Mouse (Mus musculus) midbrain, embryonic 15.5 days (tissue): ENCODE results near the gene Ctsk. TPM values are rescaled to one million over a fixed set of nuclear protein-coding genes. Genes with fewer than 3 reads are reported as not detected.

Experiments used
- ATAC-seq: fragments of 200-750 bp; cut with Nextera tagmentation; replicated peaks from 2 replicates; pipeline ENCODE4 v1.8.0; 2017; ENCODE audit warnings: moderate TSS enrichment
- H3K27ac ChIP-seq: fragments of 300-500 bp; sonication (generic); 2 replicates; pipeline ENCODE4 v1.5.1; 2015; ENCODE audit warnings: mild to moderate bottlenecking, inconsistent platforms
- H3K27me3 ChIP-seq: fragments of 300-500 bp; sonication (generic); replicated peaks from 2 replicates; pipeline ENCODE4 v1.6.1; 2015; ENCODE audit warnings: inconsistent platforms
- H3K36me3 ChIP-seq: fragments of 300-500 bp; sonication (generic); replicated peaks from 2 replicates; pipeline ENCODE4 v1.6.1; 2015; ENCODE audit warnings: inconsistent platforms
- H3K4me1 ChIP-seq: fragments of 300-500 bp; sonication (generic); 2 replicates; pipeline ENCODE4 v1.6.1; 2015; ENCODE audit warnings: inconsistent platforms
- H3K4me2 ChIP-seq: fragments of 300-500 bp; sonication (generic); 2 replicates; pipeline ENCODE4 v1.6.1; 2015; ENCODE audit warnings: inconsistent platforms, mild to moderate bottlenecking, moderate library complexity
- H3K4me3 ChIP-seq: fragments of 300-500 bp; sonication (generic); 2 replicates; pipeline ENCODE4 v1.5.1; 2015; ENCODE audit warnings: mild to moderate bottlenecking, inconsistent platforms
- H3K9ac ChIP-seq: fragments of 300-500 bp; sonication (generic); 2 replicates; pipeline ENCODE4 v1.6.1; 2015; ENCODE audit warnings: mild to moderate bottlenecking, inconsistent platforms
- H3K9me3 ChIP-seq: fragments of 300-500 bp; sonication (generic); 2 replicates; pipeline ENCODE4 v1.6.1; 2016; ENCODE audit warnings: inconsistent platforms
- WGBS: fragments of 180-500 bp; shearing (Covaris S2); methylation state at CpG from one replicate; pipeline ENCODE4 v1.1.7; 2015; ENCODE audit warnings: mixed read lengths; 5-methylcytosine and 5-hydroxymethylcytosine counted together
- polyA plus RNA-seq: library from polyadenylated mRNA; unstranded; fragments of >200 nt; fragmentation: Nextera tagmentation; extraction: Ambion mirVana; gene quantifications from 2 replicates; pipeline ENCODE4 v1.2.1, GENCODE M21; 2015

The Ctsk gene
- polyA plus RNA-seq, 1 experiment from 2014 or later, result 6.5 TPM

GRCm38 (mm10) chr3:95499496-95500140, 562 bp downstream of the Ctsk start:
- no peak for ATAC-seq
- H3K27ac ChIP-seq, result no peak overlapping the region
- 73% methylated on average over 10 of the region's 10 CpGs for WGBS
- no peak overlapping the region for H3K9ac ChIP-seq
- no peak overlapping the region for H3K4me3 ChIP-seq
- H3K4me2 ChIP-seq, result no peak overlapping the region
- H3K4me1 ChIP-seq, result no peaks in the 10 kb centered on the region
- H3K27me3 ChIP-seq, result no peaks in the 10 kb centered on the region
- no peaks in the 10 kb centered on the region for H3K9me3 ChIP-seq
- no peaks in the 10 kb centered on the region; the same call in none of the 2 replicates for H3K36me3 ChIP-seq

DNA sequence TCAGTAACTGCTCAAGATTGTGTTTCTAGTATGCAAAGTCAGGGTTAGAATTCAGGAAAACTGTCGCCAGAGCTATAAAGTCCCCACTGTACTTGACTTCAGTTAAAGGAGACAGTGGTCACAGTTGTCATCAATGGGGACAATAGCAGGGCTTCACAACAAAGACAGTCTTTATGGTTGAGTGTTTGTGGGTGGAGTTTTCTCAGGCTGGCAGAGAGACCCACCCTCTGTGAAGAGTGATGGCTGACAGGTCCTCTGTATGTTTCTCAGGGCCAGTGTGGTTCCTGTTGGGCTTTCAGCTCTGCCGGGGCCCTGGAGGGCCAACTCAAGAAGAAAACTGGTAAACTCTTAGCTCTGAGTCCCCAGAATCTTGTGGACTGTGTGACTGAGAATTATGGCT, 3.3 kb downstream of the Ctsk start:
- Histone ChIP-seq H3K27me3 (no peaks in the 10 kb centered on the region), H3K4me2 (no peak overlapping the region), H3K9ac (no peak overlapping the region), H3K4me3 (no peak overlapping the region), H3K27ac (no peak overlapping the region), H3K4me1 (no peaks in the 10 kb centered on the region), H3K36me3 (no peaks in the 10 kb centered on the region), H3K9me3 (no peaks in the 10 kb centered on the region)
- 42% methylated on average over 2 of the region's 2 CpGs for WGBS
- ATAC-seq, result no peak

- Histone ChIP-seq H3K36me3 (no peaks in the 10 kb centered on the region), H3K9ac (no peak overlapping the region), H3K27me3 (no peaks in the 10 kb centered on the region), H3K4me1 (no peaks in the 10 kb centered on the region), H3K4me3 (no peak overlapping the region), H3K27ac (no peak overlapping the region), H3K9me3 (no peaks in the 10 kb centered on the region), H3K4me2 (no peak overlapping the region)
- no peak for ATAC-seq
- WGBS, result 80% methylated on average over 6 of the region's 6 CpGs
Measured at GRCm38 (mm10) chr3:95509348-95509747, 10.3 kb downstream of the Ctsk start.

GRCm38 (mm10) chr3:95511611-95512180, 12.6 kb downstream of the Ctsk start:
- no peaks in the 10 kb centered on the region for H3K9me3 ChIP-seq
- 70% methylated on average over 9 of the region's 9 CpGs for WGBS
- H3K4me1 ChIP-seq, result no peaks in the 10 kb centered on the region
- no peak for ATAC-seq
- no peak overlapping the region for H3K27ac ChIP-seq
- no peaks in the 10 kb centered on the region for H3K27me3 ChIP-seq
- no peak overlapping the region for H3K4me3 ChIP-seq
- no peak overlapping the region for H3K9ac ChIP-seq
- no peaks in the 10 kb centered on the region for H3K36me3 ChIP-seq
- H3K4me2 ChIP-seq, result no peak overlapping the region

DNA sequence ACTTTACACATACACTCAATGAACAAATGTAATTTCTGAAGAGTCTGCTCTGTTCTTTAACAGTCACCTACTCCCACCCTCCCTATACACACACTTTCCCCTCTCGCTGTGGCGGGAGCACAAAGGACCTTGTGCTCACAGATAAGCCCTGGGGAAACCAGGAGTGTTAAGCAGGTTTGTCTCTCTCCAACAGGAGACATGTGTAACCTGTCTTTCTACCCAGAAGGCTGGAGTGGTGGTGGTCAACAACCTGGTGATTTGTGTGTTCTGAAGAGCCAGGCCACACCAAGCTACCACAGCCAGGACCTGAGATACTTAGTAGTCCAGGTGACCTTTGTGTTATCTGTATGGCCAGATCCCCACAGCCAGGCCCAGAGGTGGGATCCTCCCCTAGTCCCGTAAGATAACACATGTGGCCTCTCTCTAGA, 17.6 kb downstream of the Ctsk start:
- H3K4me2 ChIP-seq, result no peak overlapping the region
- H3K36me3 ChIP-seq, result no peaks in the 10 kb centered on the region
- no peaks in the 10 kb centered on the region for H3K9me3 ChIP-seq
- 95% methylated on average over 3 of the region's 3 CpGs for WGBS
- H3K4me1 ChIP-seq, result no peaks in the 10 kb centered on the region
- H3K4me3 ChIP-seq, result no peak overlapping the region
- H3K27me3 ChIP-seq, result no peaks in the 10 kb centered on the region
- ATAC-seq, result no peak
- H3K9ac ChIP-seq, result no peak overlapping the region
- H3K27ac ChIP-seq, result no peak overlapping the region

DNA sequence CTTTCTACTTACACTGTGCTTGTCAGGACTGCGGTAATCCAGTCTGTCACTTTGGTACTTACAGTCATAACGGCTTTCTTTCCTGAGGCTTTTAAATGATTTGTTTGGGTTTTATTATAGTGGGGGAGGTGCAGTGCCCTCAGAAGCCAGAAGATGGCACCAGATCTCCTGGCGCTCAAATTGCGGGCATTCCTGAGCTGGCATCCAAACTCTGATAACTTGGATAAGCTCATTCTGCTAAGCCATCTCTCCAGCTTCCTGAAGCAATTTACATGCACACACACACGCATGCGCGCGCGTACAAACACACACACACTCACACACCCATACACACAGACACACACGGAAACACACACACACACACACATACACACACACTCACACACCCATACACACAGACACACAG, 18.4 kb downstream of the Ctsk start:
- Histone ChIP-seq H3K27me3 (no peaks in the 10 kb centered on the region), H3K4me3 (no peak overlapping the region), H3K27ac (no peak overlapping the region), H3K4me1 (no peaks in the 10 kb centered on the region), H3K36me3 (no peaks in the 10 kb centered on the region), H3K9me3 (no peaks in the 10 kb centered on the region), H3K4me2 (no peak overlapping the region), H3K9ac (no peak overlapping the region)
- 32% methylated on average over 10 of the region's 10 CpGs for WGBS
- peak; percentile 69 for ATAC-seq

DNA sequence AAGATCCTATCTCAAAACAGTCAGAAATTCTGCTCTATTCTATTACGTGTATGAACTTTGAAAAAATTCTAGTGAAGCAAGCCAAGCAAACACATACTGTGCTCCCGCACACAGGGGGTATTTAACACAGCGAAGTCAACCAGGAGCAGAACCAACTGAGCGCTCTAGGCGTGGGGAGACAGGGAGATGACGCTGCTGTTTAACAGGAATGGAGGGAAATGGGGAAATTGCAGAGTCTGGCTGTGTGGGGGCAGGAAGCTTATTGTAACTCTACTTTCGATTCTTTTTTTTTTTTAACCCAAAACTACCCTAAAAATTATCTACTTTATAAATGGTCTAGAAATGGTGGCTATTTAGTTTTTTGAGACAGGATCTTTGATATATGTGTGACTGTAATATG, 19.8 kb downstream of the Ctsk start:
- no peak for ATAC-seq
- Histone ChIP-seq H3K27me3 (no peaks in the 10 kb centered on the region), H3K27ac (no peak overlapping the region), H3K4me1 (no peaks in the 10 kb centered on the region), H3K4me2 (no peak overlapping the region), H3K4me3 (no peak overlapping the region), H3K36me3 (no peaks in the 10 kb centered on the region), H3K9me3 (no peaks in the 10 kb centered on the region), H3K9ac (no peak overlapping the region)
- WGBS, result 79% methylated on average over 7 of the region's 7 CpGs

- H3K9ac ChIP-seq, result no peak overlapping the region
- WGBS, result 81% methylated on average over 2 of the region's 2 CpGs
- no peak for ATAC-seq
Measured at GRCm38 (mm10) chr3:95519315-95519714, 20.3 kb downstream of the Ctsk start.

GRCm38 (mm10) chr3:95520100-95520499, 21.0 kb downstream of the Ctsk start:
- no peaks in the 10 kb centered on the region for H3K4me1 ChIP-seq
- no peaks in the 10 kb centered on the region for H3K36me3 ChIP-seq
- H3K4me3 ChIP-seq, result no peak overlapping the region
- ATAC-seq, result no peak
- no peak overlapping the region for H3K4me2 ChIP-seq
- H3K27ac ChIP-seq, result no peak overlapping the region
- no peaks in the 10 kb centered on the region for H3K9me3 ChIP-seq
- 86% methylated on average over 3 of the region's 3 CpGs for WGBS
- no peak overlapping the region for H3K9ac ChIP-seq
- H3K27me3 ChIP-seq, result no peaks in the 10 kb centered on the region

More at GRCm38 (mm10) chr3:95519315-95519714, 20.3 kb downstream of the Ctsk start:
- Histone ChIP-seq H3K27ac (no peak overlapping the region), H3K36me3 (no peaks in the 10 kb centered on the region), H3K4me3 (no peak overlapping the region), H3K9me3 (no peaks in the 10 kb centered on the region), H3K27me3 (no peaks in the 10 kb centered on the region), H3K4me1 (no peaks in the 10 kb centered on the region), H3K4me2 (no peak overlapping the region)

- Histone ChIP-seq H3K27me3 (no peaks in the 10 kb centered on the region), H3K36me3 (no peaks in the 10 kb centered on the region), H3K9ac (no peak overlapping the region), H3K4me1 (no peaks in the 10 kb centered on the region), H3K4me3 (no peak overlapping the region), H3K27ac (no peak overlapping the region), H3K9me3 (no peaks in the 10 kb centered on the region), H3K4me2 (no peak overlapping the region)
- WGBS, result 93% methylated on average over 10 of the region's 10 CpGs
- ATAC-seq, result no peak
Measured at GRCm38 (mm10) chr3:95521168-95521567, 22.1 kb downstream of the Ctsk start.

DNA sequence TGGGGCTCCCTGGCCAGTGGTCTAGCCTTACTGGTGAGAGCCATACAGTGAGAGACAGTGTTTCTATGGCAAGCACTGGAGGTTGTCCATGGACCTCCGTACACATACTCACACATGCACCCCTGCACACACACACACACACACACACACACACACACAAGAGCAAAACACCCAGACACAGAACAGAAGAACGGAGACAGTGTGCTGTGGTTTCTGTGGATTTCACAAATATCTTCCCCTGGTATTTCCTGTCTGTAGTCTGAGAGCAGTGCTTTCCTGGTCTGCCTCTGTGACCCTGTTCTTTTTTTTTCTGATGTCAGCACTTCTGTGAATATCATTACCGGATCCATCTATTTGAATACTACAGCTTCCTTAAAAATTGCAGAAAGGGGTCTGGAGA, 24.6 kb downstream of the Ctsk start:
- no peak overlapping the region for H3K9ac ChIP-seq
- no peak overlapping the region for H3K4me3 ChIP-seq
- H3K4me1 ChIP-seq, result no peaks in the 10 kb centered on the region
- WGBS, result 80% methylated on average over 3 of the region's 3 CpGs
- H3K27ac ChIP-seq, result no peak overlapping the region
- no peak overlapping the region for H3K4me2 ChIP-seq
- no peak for ATAC-seq
- H3K27me3 ChIP-seq, result no peaks in the 10 kb centered on the region
- no peaks in the 10 kb centered on the region for H3K9me3 ChIP-seq
- H3K36me3 ChIP-seq, result no peaks in the 10 kb centered on the region

- WGBS, result 66% methylated on average over 2 of the region's 2 CpGs
Measured at GRCm38 (mm10) chr3:95524673-95525072, 25.6 kb downstream of the Ctsk start.

GRCm38 (mm10) chr3:95526111-95526510, 27.1 kb downstream of the Ctsk start:
- Histone ChIP-seq H3K9ac (no peak overlapping the region), H3K36me3 (no peaks in the 10 kb centered on the region), H3K4me2 (no peak overlapping the region), H3K27ac (no peak overlapping the region), H3K9me3 (no peaks in the 10 kb centered on the region), H3K27me3 (no peaks in the 10 kb centered on the region), H3K4me1 (no peaks in the 10 kb centered on the region), H3K4me3 (no peak overlapping the region)
- no peak for ATAC-seq

More at GRCm38 (mm10) chr3:95524673-95525072, 25.6 kb downstream of the Ctsk start:
- Histone ChIP-seq H3K4me3 (no peak overlapping the region), H3K9ac (no peak overlapping the region), H3K4me2 (no peak overlapping the region), H3K4me1 (no peaks in the 10 kb centered on the region), H3K36me3 (no peaks in the 10 kb centered on the region), H3K27me3 (no peaks in the 10 kb centered on the region), H3K9me3 (no peaks in the 10 kb centered on the region), H3K27ac (no peak overlapping the region)
- no peak for ATAC-seq
